Mouse (Mus musculus): Measurements from ENCODE around the gene Chek1.
A peak's percentile ranks its signal among the peaks of the same experiment; 100 is the strongest.

Gene Chek1

GRCm38 (mm10) chr9:36727034-36727755 is at the start of gene Chek1:
Gene Chek1, minus strand, starts transcription at chr9:36727065.
- no peak for TF ChIP-seq GATA4 (IDR thresholded peaks at IDR 0.05; ENCODE audit: insufficient replicate concordance, low read length)

- no peak for TF ChIP-seq GATA4 (IDR thresholded peaks at IDR 0.05; ENCODE audit: insufficient replicate concordance, low read length)
Observed at GRCm38 (mm10) chr9:36769048-36769413, 42.2 kb upstream of the Chek1 start.

GRCm38 (mm10) chr9:36768156-36769047 is 41.5 kb upstream of the Chek1 start:
- no peak for TF ChIP-seq GATA4 (IDR thresholded peaks at IDR 0.05; ENCODE audit: insufficient replicate concordance, low read length)

- peak; percentile 76; the same call in 1 of the 2 replicates for TF ChIP-seq GATA4 (IDR thresholded peaks at IDR 0.05; ENCODE audit: insufficient replicate concordance, low read length)
Observed at GRCm38 (mm10) chr9:36767203-36768143, 40.6 kb upstream of the Chek1 start, which contains the start of gene Stt3a. Gene Stt3a, minus strand, starts transcription at chr9:36767679.

- no peak for TF ChIP-seq GATA4 (IDR thresholded peaks at IDR 0.05; ENCODE audit: insufficient replicate concordance, low read length)
Observed at GRCm38 (mm10) chr9:36764378-36764777, 37.5 kb upstream of the Chek1 start.

GRCm38 (mm10) chr9:36726131-36727033 is 483 bp downstream of the Chek1 start:
- no peak for TF ChIP-seq GATA4 (IDR thresholded peaks at IDR 0.05; ENCODE audit: insufficient replicate concordance, low read length)

GRCm38 (mm10) chr9:36716624-36717023 is 10.2 kb downstream of the Chek1 start:
- no peak for TF ChIP-seq GATA4 (IDR thresholded peaks at IDR 0.05; ENCODE audit: insufficient replicate concordance, low read length)

- no peak for TF ChIP-seq GATA4 (IDR thresholded peaks at IDR 0.05; ENCODE audit: insufficient replicate concordance, low read length)
Observed at GRCm38 (mm10) chr9:36707304-36707703, 19.6 kb downstream of the Chek1 start.

GRCm38 (mm10) chr9:36705923-36706322 is 20.9 kb downstream of the Chek1 start:
- no peak for TF ChIP-seq GATA4 (IDR thresholded peaks at IDR 0.05; ENCODE audit: insufficient replicate concordance, low read length)

- TF ChIP-seq GATA4 (IDR thresholded peaks at IDR 0.05; ENCODE audit: insufficient replicate concordance, low read length) = no peak
Observed at GRCm38 (mm10) chr9:36694276-36694675, 32.6 kb downstream of the Chek1 start.

GRCm38 (mm10) chr9:36692920-36693319 is 33.9 kb downstream of the Chek1 start, which contains the start of gene Acrv1:
Gene Acrv1, plus strand, starts transcription at chr9:36693220.
- no peak for TF ChIP-seq GATA4 (IDR thresholded peaks at IDR 0.05; ENCODE audit: insufficient replicate concordance, low read length)

GRCm38 (mm10) chr9:36687329-36687728 is 39.5 kb downstream of the Chek1 start:
- no peak for TF ChIP-seq GATA4 (IDR thresholded peaks at IDR 0.05; ENCODE audit: insufficient replicate concordance, low read length)

GRCm38 (mm10) chr9:36681424-36681823 is 45.4 kb downstream of the Chek1 start:
- TF ChIP-seq GATA4 (IDR thresholded peaks at IDR 0.05; ENCODE audit: insufficient replicate concordance, low read length) = no peak
